ENCODE assay signal across 8 mouse cellular contexts in the genomic region with DNA sequence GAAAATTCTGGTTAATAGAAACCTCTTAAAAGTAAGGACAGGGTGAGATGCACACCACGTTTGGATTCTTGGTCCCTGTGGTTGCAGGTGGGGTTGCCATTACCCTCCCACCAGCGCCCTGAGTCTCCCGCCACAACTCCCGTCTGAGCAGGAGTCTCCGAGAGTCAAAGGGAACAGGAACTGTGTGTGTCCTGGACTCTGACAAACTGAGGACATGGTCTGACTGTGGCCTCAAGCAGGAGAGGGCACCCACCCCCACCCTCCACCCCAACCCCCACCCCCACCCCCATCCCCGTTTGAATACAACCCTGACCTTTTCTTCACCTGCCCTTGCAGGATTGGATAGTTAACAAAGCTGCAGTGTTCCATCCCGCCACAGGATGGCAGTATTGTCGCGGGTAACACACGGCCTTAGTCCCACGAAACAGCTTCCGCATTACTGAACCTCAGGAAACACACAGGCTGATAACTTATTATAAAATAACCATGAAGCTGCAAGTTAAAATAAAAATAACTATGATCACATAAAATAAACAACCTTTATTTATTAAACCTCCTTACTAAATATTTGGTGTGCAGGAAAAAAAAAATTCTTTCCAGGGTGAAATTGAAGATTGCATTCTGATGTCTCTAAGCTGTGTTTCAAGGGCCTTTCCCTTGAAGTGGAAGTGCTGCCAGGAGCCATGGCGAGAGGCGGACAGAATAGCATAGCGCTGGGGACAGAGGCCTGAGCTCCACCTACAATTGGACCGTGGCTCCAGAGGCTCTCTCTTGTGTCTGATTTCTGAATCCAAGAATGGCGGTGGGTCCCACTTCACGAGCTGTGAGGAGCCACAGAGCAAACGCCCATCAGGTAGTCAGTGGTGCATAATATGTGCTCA.
DNase-seq lines count a peak whose midpoint lies in the region; ATAC-seq and TF ChIP-seq lines count a peak whose summit lies in the region.

No protein-coding gene starts in this region.

- peak; percentile 33 for DNase-seq in cerebellum, adult 11 months
- DNase-seq in embryo, embryonic 10 days (ENCODE audit: low spot score) = peak; percentile 90
- DNase-seq in gastrocnemius, postnatal 4 days (ENCODE audit: low spot score in 2 of 2) = peak; percentile 45 to 59
- DNase-seq in limb, embryonic 10.5 days (ENCODE audit: low spot score) = peak; percentile 78
- peak; percentile 59 for DNase-seq in spleen, adult 12 weeks (ENCODE audit: low spot score)

- WGBS in intestine, postnatal 0 days = 17% methylated on average over 19 of the region's 19 CpGs
- WGBS in limb, embryonic 10.5 days = 28% methylated on average over 19 of the region's 19 CpGs
- 22% methylated on average over 19 of the region's 19 CpGs for WGBS in midbrain, embryonic 13.5 days

- TF ChIP-seq CTCF in intestine, postnatal 0 days (IDR thresholded peaks at IDR 0.05; ENCODE audit: low read depth) = peak; percentile 88

- H3K4me1 ChIP-seq in intestine, postnatal 0 days (replicated peaks; ENCODE audit: control insufficient read depth, insufficient read depth, low read length) = peaks cover 13% of the 10 kb centered on the region
- H3K4me1 ChIP-seq in limb, embryonic 10.5 days = peaks cover 9% of the 10 kb centered on the region; the same call in 1 of the 2 replicates
- peaks cover 10% of the 10 kb centered on the region for H3K4me1 ChIP-seq in midbrain, embryonic 13.5 days (replicated peaks)

- H3K36me3 ChIP-seq in intestine, postnatal 0 days (ENCODE audit: control insufficient read depth, insufficient read depth) = no peaks in the 10 kb centered on the region
- no peaks in the 10 kb centered on the region for H3K36me3 ChIP-seq in limb, embryonic 10.5 days
- no peaks in the 10 kb centered on the region for H3K36me3 ChIP-seq in midbrain, embryonic 13.5 days

- no peak overlapping the region for H3K4me3 ChIP-seq in intestine, postnatal 0 days (ENCODE audit: low read depth, low read length)
- H3K4me3 ChIP-seq in limb, embryonic 10.5 days = no peak overlapping the region
- no peak overlapping the region for H3K4me3 ChIP-seq in midbrain, embryonic 13.5 days (replicated peaks)

- no peak for ATAC-seq in cerebellum, adult (ENCODE audit: insufficient number of reproducible peaks, low FRiP score, low TSS enrichment)
- no peak for ATAC-seq in intestine, postnatal 0 days
- ATAC-seq in midbrain, embryonic 13.5 days = peak; percentile 44; the same call in 1 of the 2 replicates

- H3K27ac ChIP-seq in intestine, postnatal 0 days (ENCODE audit: low read depth, low read length) = peak overlapping the region; percentile 73
- no peak overlapping the region for H3K27ac ChIP-seq in limb, embryonic 10.5 days
- H3K27ac ChIP-seq in midbrain, embryonic 13.5 days = no peak overlapping the region

- no peak overlapping the region for H3K4me2 ChIP-seq in intestine, postnatal 0 days (replicated peaks; ENCODE audit: low read depth)
- H3K4me2 ChIP-seq in midbrain, embryonic 13.5 days (replicated peaks) = no peak overlapping the region

- H3K9ac ChIP-seq in intestine, postnatal 0 days (ENCODE audit: low read depth, low read length) = 0 out of 2 replicates have a peak overlapping the region, but pooled peaks have one; percentile 17
- H3K9ac ChIP-seq in midbrain, embryonic 13.5 days (replicated peaks) = no peak overlapping the region

- no peaks in the 10 kb centered on the region for H3K9me3 ChIP-seq in intestine, postnatal 0 days (ENCODE audit: control insufficient read depth)
- no peaks in the 10 kb centered on the region for H3K9me3 ChIP-seq in limb, embryonic 10.5 days (replicated peaks)
- H3K9me3 ChIP-seq in midbrain, embryonic 13.5 days = no peaks in the 10 kb centered on the region

- no peaks in the 10 kb centered on the region for H3K27me3 ChIP-seq in intestine, postnatal 0 days (replicated peaks; ENCODE audit: control insufficient read depth, insufficient read depth, low read length)
- H3K27me3 ChIP-seq in limb, embryonic 10.5 days (ENCODE audit: low read depth, poor library complexity, severe bottlenecking) = peaks cover 19% of the 10 kb centered on the region; the same call in 1 of the 2 replicates
- peaks cover 48% of the 10 kb centered on the region for H3K27me3 ChIP-seq in midbrain, embryonic 13.5 days

Comparison
In these comparisons a context has a peak if more than half of its experiments do, and no peak if none do; other contexts are left out.
1. DNase-seq: peak in every context shown above with its lines; median percentile 90 in embryo, embryonic 10 days; 78 in limb, embryonic 10.5 days; 59 in spleen, adult 12 weeks; 52 in gastrocnemius, postnatal 4 days; 33 in cerebellum, adult 11 months.